Mouse (Mus musculus): ENCODE measurements around the gene Acss3.
A peak's percentile ranks its signal among the peaks of the same experiment; 100 is the strongest.

Gene Acss3

DNA sequence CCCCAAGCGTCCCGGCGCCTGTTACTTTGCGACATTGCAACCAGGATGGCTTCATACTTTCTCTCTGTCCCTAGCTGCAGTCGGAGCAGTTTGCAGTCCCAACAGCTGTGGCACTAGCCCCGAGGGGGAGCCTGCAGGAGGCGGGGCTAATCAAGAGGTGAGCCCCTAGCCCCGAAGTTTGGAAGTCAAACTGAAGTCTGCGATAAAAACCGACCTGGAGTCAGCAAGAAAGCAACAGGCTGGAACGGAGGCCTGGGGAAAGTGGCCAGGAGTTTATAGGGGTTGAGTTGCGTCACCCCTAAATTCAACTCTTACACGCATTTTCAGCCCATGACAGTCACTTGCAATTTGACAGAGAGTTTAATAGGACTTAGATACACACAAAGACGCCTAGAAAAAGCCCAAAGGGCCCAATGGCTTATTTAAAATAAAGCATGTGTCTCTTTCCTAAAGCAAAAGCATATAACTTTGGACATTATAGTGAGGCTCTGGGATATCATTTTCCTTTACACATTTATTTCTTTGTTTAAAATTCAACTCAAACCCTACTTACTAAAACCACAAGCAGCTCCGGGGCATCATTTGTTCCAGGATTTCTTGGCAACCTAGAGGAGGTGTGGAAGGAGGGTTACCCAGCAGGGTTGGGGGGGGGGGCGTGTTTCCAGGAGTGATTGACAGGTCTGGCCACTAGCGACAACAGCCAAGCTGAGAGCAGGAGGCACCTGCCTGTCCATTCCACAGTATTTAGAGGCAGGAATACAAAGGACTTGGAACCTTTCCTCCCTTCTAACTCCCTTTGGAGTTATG lies at the start of gene Acss3:
Gene Acss3 (minus strand): TSS at position 140 of the 807 bp plus-strand sequence.
- DNase-seq (ENCODE audit: low spot score in 2 of 2), result no peak

DNA sequence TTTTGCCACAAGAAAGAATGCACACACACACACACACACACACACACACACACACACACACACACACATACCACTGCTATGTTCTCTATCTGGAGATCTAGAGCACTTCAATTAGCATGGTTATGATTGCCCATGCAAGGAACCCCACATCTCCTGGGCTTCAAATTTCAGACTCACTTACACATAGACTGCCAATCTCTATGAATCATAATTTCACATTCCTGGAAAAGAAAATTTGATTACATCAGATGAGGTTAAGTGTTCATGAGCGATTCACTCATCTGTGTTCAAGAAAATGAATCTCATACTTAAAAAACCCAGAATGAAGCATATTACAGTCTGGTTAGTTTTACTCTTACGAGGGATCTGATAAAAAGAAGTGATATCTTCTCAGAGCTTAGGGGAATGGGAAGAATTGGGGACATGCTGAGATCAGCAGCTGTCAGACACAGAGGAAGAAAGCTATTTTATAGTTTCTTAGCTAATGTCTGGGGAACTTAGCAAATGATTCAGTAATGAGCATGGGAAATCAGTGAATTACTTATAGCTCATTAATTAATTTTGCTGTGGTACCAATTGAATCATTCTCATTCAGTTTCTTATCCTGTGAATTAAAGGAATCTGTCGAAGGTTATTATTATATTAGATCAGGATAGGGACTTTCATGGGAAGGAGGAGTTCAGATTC lies 48.7 kb upstream of the Acss3 start:
- no peak for DNase-seq (ENCODE audit: low spot score in 2 of 2)

GRCm38 (mm10) chr10:107166486-107166885 lies 43.0 kb upstream of the Acss3 start:
- peak in 1 of 2 experiments; percentile 12 for DNase-seq (ENCODE audit: low spot score in 2 of 2)

GRCm38 (mm10) chr10:107148759-107149158 lies 25.3 kb upstream of the Acss3 start:
- no peak for DNase-seq (ENCODE audit: low spot score in 2 of 2)

DNA sequence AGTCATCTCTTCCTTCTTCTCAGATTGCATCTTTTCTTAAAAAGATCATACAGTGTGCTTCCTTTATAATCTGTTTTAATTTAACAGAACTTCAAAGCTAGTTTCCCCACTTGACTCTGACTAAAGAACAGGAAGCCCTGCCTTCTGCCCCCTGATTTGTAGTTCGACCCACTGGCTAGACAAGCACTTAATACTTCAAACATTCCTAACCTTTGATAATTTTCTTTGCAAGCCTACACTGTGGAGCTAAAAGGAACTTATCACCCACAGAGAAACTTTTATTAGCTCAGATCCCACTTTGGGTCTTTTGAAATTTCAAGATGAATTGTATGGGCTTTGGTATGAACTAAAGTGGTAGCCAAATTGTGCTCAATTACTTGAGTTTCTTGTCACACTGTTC lies 20.5 kb upstream of the Acss3 start:
- DNase-seq (ENCODE audit: low spot score in 2 of 2), result no peak

DNA sequence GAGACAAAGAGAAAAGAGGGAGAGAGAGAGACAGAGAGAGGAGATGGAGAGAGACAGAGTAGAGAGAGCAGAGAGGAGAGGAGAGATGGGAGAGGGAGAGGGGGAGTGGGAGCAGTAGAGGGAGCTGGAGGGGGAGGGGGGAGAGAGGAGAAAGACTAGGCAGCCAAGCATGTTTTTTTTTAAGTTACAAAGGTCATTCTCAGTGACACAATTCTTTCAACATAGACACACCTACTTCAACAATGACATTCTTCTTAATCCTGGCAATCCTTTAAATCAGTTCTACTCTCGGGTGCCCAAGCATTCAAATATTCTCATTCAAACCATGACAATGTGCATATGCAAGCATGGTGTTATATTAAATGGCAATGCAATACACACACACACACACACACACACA lies 19.4 kb upstream of the Acss3 start:
- DNase-seq (ENCODE audit: low spot score in 2 of 2), result no peak

GRCm38 (mm10) chr10:107122744-107123528 lies 532 bp downstream of the Acss3 start:
- DNase-seq (ENCODE audit: low spot score in 2 of 2), result no peak

GRCm38 (mm10) chr10:107121301-107121700 lies 2.2 kb downstream of the Acss3 start:
- DNase-seq (ENCODE audit: low spot score in 2 of 2), result no peak

GRCm38 (mm10) chr10:107119135-107119534 lies 4.3 kb downstream of the Acss3 start:
- no peak for DNase-seq (ENCODE audit: low spot score in 2 of 2)

- DNase-seq (ENCODE audit: low spot score in 2 of 2), result no peak
These were observed 6.7 kb downstream of the Acss3 start for GRCm38 (mm10) chr10:107116709-107117267.

DNA sequence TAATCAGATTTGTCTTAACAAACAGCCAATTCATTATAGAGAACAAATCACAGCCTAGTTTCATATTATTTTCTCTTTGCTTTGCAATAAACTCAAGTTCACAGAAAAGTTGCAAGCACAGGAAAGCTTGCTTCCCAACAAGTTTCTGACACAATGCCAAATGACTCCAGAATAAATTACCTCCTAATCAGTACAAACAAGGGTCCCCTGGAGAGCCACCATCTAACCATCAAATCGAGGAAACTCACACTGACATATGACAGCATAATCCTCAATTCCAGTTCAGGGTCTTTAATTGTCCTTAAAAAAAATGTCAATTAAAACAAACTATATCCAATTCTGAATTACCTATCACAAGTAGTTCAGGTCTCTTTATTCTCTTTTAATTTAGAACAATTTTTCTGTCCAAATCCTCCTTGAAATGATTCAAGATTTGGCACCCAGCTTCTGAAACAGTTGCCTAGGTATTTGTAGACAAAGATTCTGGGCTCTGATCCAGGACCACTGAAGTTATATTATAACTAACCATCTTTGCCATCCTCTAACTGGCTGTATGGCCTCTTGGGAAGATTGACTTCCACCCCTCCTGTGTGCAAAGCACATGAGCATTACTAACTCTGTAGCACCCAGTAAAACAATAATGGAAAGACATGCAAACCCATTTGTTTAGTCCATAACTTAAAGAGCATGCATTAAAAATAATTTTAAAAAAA lies 7.4 kb downstream of the Acss3 start:
- DNase-seq (ENCODE audit: low spot score in 2 of 2), result peak in 1 of 2 experiments; percentile 26

GRCm38 (mm10) chr10:107115121-107115520 lies 8.3 kb downstream of the Acss3 start:
- no peak for DNase-seq (ENCODE audit: low spot score in 2 of 2)

DNA sequence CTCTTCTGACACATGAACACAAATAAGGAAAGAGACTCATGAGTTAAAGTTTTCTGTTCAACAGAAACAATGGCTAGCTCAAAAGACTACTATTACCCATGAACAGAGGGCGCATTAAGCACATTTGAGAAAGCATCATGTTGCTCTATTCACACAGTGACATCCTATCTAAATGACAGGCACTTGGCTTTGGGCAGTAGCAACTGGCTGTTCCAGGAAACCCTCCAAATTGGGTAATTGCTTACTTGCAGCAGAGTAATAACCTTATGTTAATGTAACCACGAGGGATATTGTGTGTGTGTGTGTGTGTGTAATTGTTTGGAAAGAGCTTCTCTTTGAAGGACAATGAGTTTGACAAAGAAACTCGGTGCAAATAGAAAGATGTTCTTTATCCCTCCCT lies 29.0 kb downstream of the Acss3 start:
- DNase-seq (ENCODE audit: low spot score in 2 of 2), result no peak

GRCm38 (mm10) chr10:107053846-107054624 lies 69.4 kb downstream of the Acss3 start:
- no peak for DNase-seq (ENCODE audit: low spot score in 2 of 2)

DNA sequence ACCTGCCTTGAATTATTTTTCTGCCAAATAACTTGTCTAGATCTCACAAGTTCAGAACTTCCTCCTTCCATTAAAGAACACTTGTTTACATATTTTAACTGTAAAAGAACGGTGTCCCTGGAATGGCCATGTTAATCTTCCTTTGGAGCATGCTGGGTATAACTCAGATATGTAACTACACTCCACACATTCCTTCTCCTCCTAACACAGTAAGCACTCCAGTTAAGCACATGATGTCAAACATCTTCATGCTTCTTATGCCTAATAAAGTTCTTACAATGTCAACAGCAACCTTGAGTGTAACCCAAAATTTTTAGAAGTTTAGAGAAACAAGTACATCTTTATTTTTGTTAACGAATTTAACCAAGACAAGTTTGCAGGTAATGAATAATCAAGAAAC lies 73.0 kb downstream of the Acss3 start:
- DNase-seq (ENCODE audit: low spot score in 2 of 2), result no peak

GRCm38 (mm10) chr10:107042656-107043055 lies 80.8 kb downstream of the Acss3 start:
- peak in 1 of 2 experiments; percentile 7 for DNase-seq (ENCODE audit: low spot score in 2 of 2)

- DNase-seq (ENCODE audit: low spot score in 2 of 2), result no peak
These were observed 82.6 kb downstream of the Acss3 start for GRCm38 (mm10) chr10:107040837-107041236.

DNA sequence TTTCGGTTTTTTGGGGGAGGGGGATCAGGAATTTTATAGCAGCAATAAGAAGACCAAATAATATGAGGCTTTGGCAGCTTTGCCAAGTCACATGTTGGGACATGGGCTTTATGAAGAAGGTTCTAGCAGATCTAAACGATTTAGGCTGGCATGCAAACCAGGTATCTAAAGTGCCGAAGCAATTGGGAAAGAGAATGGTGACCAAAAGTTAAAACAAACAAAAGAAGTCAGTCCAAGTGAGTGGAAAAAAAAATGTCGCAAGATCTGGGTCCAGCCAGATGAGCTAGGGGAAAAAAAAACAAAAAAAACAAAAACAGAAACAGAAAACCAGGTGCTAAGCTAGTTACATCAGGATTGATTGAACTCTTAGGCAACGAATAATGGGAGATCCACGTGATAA lies 83.1 kb downstream of the Acss3 start:
- DNase-seq (ENCODE audit: low spot score in 2 of 2), result no peak

GRCm38 (mm10) chr10:107039211-107039610 lies 84.3 kb downstream of the Acss3 start:
- DNase-seq (ENCODE audit: low spot score in 2 of 2), result no peak

- DNase-seq (ENCODE audit: low spot score in 2 of 2), result no peak
These were observed 99.2 kb downstream of the Acss3 start for GRCm38 (mm10) chr10:107024254-107024653.

- DNase-seq (ENCODE audit: low spot score in 2 of 2), result no peak
These were observed 102.3 kb downstream of the Acss3 start for GRCm38 (mm10) chr10:107021118-107021517.

Data from frontal cortex, postnatal 36 days (tissue).